Mouse (Mus musculus) heart, embryonic 11.5 days (tissue): ENCODE measurements around the gene Unc13a. TPM values are rescaled to one million over a fixed set of nuclear protein-coding genes. Genes with fewer than 3 reads are reported as not detected.
A peak's percentile ranks its signal among the peaks of the same experiment; 100 is the strongest.

Source experiments
- ATAC-seq: fragments of 200-750 bp; cut with Nextera tagmentation; replicated peaks from 2 replicates; pipeline ENCODE4 v1.8.0; 2017; ENCODE audit warnings: moderate library complexity; ENCODE audit not compliant: insufficient number of reproducible peaks, low FRiP score, low TSS enrichment
- H3K27ac ChIP-seq: fragments of 300-500 bp; sonication (generic); 2 replicates; pipeline ENCODE4 v1.5.1; 2014; ENCODE audit warnings: mild to moderate bottlenecking, low read depth, low read length
- H3K27me3 ChIP-seq: fragments of 300-500 bp; sonication (generic); 2 replicates; pipeline ENCODE4 v1.6.1; 2014; ENCODE audit warnings: mild to moderate bottlenecking, low read length, mixed read lengths; ENCODE audit not compliant: control insufficient read depth, insufficient read depth
- H3K36me3 ChIP-seq: fragments of 300-500 bp; sonication (generic); 2 replicates; pipeline ENCODE4 v1.6.1; 2014; ENCODE audit warnings: mild to moderate bottlenecking, low read length, moderate library complexity, mixed read lengths; ENCODE audit not compliant: control insufficient read depth, insufficient read depth
- H3K4me1 ChIP-seq: fragments of 300-500 bp; sonication (generic); 2 replicates; pipeline ENCODE4 v1.6.1; 2014; ENCODE audit warnings: low read length; ENCODE audit not compliant: control insufficient read depth, insufficient read depth
- H3K4me2 ChIP-seq: fragments of 300-500 bp; sonication (generic); 2 replicates; pipeline ENCODE4 v1.6.1; 2014; ENCODE audit warnings: mild to moderate bottlenecking, moderate library complexity
- H3K4me3 ChIP-seq: fragments of 300-500 bp; sonication (generic); 2 replicates; pipeline ENCODE4 v1.5.1; 2014; ENCODE audit warnings: low read depth, low read length
- H3K9ac ChIP-seq: fragments of 300-500 bp; sonication (generic); 2 replicates; pipeline ENCODE4 v1.6.1; 2014; ENCODE audit warnings: mild to moderate bottlenecking, low read depth, low read length, moderate library complexity
- H3K9me3 ChIP-seq: fragments of 300-500 bp; sonication (generic); replicated peaks from 2 replicates; pipeline ENCODE4 v1.6.1; 2016; ENCODE audit warnings: low read length; ENCODE audit not compliant: control insufficient read depth
- WGBS: fragments of 180-500 bp; shearing (Covaris S2); extraction: QIAGEN DNeasy Blood & Tissue Kit; methylation state at CpG from one replicate; pipeline ENCODE4 v1.1.7; 2014; ENCODE audit not compliant: insufficient replicate concordance; 5-methylcytosine and 5-hydroxymethylcytosine counted together
- polyA plus RNA-seq: library from polyadenylated mRNA; unstranded; fragments of >200 nt; fragmentation: Nextera tagmentation; extraction: Ambion mirVana; gene quantifications from 2 replicates; pipeline ENCODE4 v1.2.1, GENCODE M21; 2014

Unc13a gene
- polyA plus RNA-seq: 0.63 and 0.65 TPM in 2 replicates

- H3K27ac ChIP-seq: no peak within 1 kb of the TSS
- peak; percentile 35 for ATAC-seq
- peak within 1 kb of the TSS; percentile 45 for H3K4me3 ChIP-seq
- H3K27me3 ChIP-seq: peaks cover 15% of the 10 kb centered on the region
- no peaks in the 10 kb centered on the region for H3K36me3 ChIP-seq
- H3K9ac ChIP-seq: 0 out of 2 replicates have a peak within 1 kb of the TSS, but pooled peaks have one; percentile 18
- H3K4me1 ChIP-seq: peaks cover 37% of the 10 kb centered on the region
- H3K9me3 ChIP-seq: no peaks in the 10 kb centered on the region
- peak within 1 kb of the TSS; percentile 94 for H3K4me2 ChIP-seq
- under 1% methylated on average over 42 of the region's 42 CpGs for WGBS
Measured at GRCm38 (mm10) chr8:71671549-71671965, at the start of gene Unc13a. Gene Unc13a (minus strand): TSS chr8:71671757.

- Histone ChIP-seq H3K4me3 (no peak overlapping the region), H3K36me3 (no peaks in the 10 kb centered on the region), H3K27ac (no peak overlapping the region), H3K4me2 (no peak overlapping the region), H3K9ac (no peak overlapping the region), H3K9me3 (no peaks in the 10 kb centered on the region), H3K4me1 (no peaks in the 10 kb centered on the region), H3K27me3 (peaks cover 25% of the 10 kb centered on the region)
- no peak for ATAC-seq
- 41% methylated on average over 7 of the region's 7 CpGs for WGBS
Measured at GRCm38 (mm10) chr8:71719928-71720457, 48.4 kb upstream of the Unc13a start.

- Histone ChIP-seq H3K4me1 (no peaks in the 10 kb centered on the region), H3K27ac (no peak overlapping the region), H3K36me3 (no peaks in the 10 kb centered on the region), H3K27me3 (peaks cover 17% of the 10 kb centered on the region), H3K9me3 (no peaks in the 10 kb centered on the region), H3K4me3 (no peak overlapping the region), H3K4me2 (no peak overlapping the region), H3K9ac (no peak overlapping the region)
- WGBS: 48% methylated on average over 4 of the region's 4 CpGs
- no peak for ATAC-seq
Measured at GRCm38 (mm10) chr8:71719218-71719617, 47.7 kb upstream of the Unc13a start.

GRCm38 (mm10) chr8:71718252-71718651 lies 46.7 kb upstream of the Unc13a start:
- peaks cover 19% of the 10 kb centered on the region for H3K27me3 ChIP-seq
- WGBS: 24% methylated on average over 3 of the region's 3 CpGs

GRCm38 (mm10) chr8:71717096-71717495 lies 45.5 kb upstream of the Unc13a start:
- ATAC-seq: no peak
- Histone ChIP-seq H3K4me3 (no peak overlapping the region), H3K9ac (no peak overlapping the region), H3K4me2 (no peak overlapping the region), H3K27me3 (peaks cover 16% of the 10 kb centered on the region), H3K9me3 (no peaks in the 10 kb centered on the region), H3K36me3 (no peaks in the 10 kb centered on the region), H3K4me1 (no peaks in the 10 kb centered on the region), H3K27ac (no peak overlapping the region)
- WGBS: 81% methylated on average over 12 of the region's 12 CpGs

More at GRCm38 (mm10) chr8:71718252-71718651, 46.7 kb upstream of the Unc13a start:
- no peak for ATAC-seq
- Histone ChIP-seq H3K9me3 (no peaks in the 10 kb centered on the region), H3K9ac (no peak overlapping the region), H3K4me3 (no peak overlapping the region), H3K4me1 (no peaks in the 10 kb centered on the region), H3K36me3 (no peaks in the 10 kb centered on the region), H3K27ac (no peak overlapping the region), H3K4me2 (no peak overlapping the region)

GRCm38 (mm10) chr8:71716561-71717053 lies 45.0 kb upstream of the Unc13a start:
- WGBS: 73% methylated on average over 13 of the region's 13 CpGs

GRCm38 (mm10) chr8:71715531-71715930 lies 44.0 kb upstream of the Unc13a start:
- 35% methylated on average over 8 of the region's 8 CpGs for WGBS

More at GRCm38 (mm10) chr8:71716561-71717053, 45.0 kb upstream of the Unc13a start:
- no peak overlapping the region for H3K9ac ChIP-seq
- peaks cover 20% of the 10 kb centered on the region for H3K27me3 ChIP-seq
- H3K27ac ChIP-seq: no peak overlapping the region
- H3K4me2 ChIP-seq: no peak overlapping the region
- no peak for ATAC-seq
- no peak overlapping the region for H3K4me3 ChIP-seq
- no peaks in the 10 kb centered on the region for H3K4me1 ChIP-seq
- H3K9me3 ChIP-seq: no peaks in the 10 kb centered on the region
- no peaks in the 10 kb centered on the region for H3K36me3 ChIP-seq

GRCm38 (mm10) chr8:71711574-71711973 lies 40.0 kb upstream of the Unc13a start:
- Histone ChIP-seq H3K4me3 (no peak overlapping the region), H3K4me1 (0 out of 2 replicates have a peak, but pooled peaks cover 4% of the 10 kb centered on the region), H3K4me2 (no peak overlapping the region), H3K36me3 (no peaks in the 10 kb centered on the region), H3K27ac (no peak overlapping the region), H3K9ac (no peak overlapping the region), H3K9me3 (no peaks in the 10 kb centered on the region), H3K27me3 (peaks cover 50% of the 10 kb centered on the region)
- 75% methylated on average over 2 of the region's 2 CpGs for whole genome bisulfite sequencing
- ATAC-seq: no peak

More at GRCm38 (mm10) chr8:71715531-71715930, 44.0 kb upstream of the Unc13a start:
- peaks cover 27% of the 10 kb centered on the region for H3K27me3 ChIP-seq
- H3K36me3 ChIP-seq: no peaks in the 10 kb centered on the region
- no peak overlapping the region for H3K4me3 ChIP-seq
- no peaks in the 10 kb centered on the region for H3K9me3 ChIP-seq
- H3K4me2 ChIP-seq: no peak overlapping the region
- no peak for ATAC-seq
- H3K4me1 ChIP-seq: no peaks in the 10 kb centered on the region
- H3K9ac ChIP-seq: no peak overlapping the region
- H3K27ac ChIP-seq: no peak overlapping the region
